Comparison of ENCODE assay signal across 23 mouse cellular contexts in the genomic region with DNA sequence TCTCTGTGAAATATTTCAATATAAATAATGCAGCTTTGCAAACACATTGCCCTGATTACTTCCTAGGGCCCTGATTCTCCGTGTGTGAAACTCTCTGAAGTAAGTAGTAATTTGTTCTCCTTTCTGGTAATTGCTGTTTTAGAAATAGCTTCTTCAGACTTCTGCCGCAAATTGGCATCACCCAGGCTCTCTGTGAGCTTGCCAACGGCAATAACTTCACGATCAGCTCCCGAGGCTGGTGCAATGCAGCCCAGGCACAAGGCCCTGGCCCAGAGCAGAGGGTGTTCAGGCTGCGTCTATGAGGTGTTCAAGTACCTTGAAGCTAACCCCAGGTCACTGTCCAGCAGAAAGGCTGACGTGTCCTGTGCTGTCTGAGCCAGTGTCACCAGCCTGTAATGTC.
A peak's percentile ranks its signal among the peaks of the same experiment; 100 is the strongest.
DNase-seq lines count a peak whose midpoint lies in the region; ATAC-seq and TF ChIP-seq lines count a peak whose summit lies in the region.
"Had no signal": no experiment of that assay in that cellular context is flagged by ENCODE, and none has a peak within 500 bp of the region (broad histone marks: within the 10 kb centered on the region; RNA-seq: fewer than 3 reads in every experiment).

No protein-coding gene starts in this region.

- no peak for TF ChIP-seq POLR2A in liver, adult 2 months (IDR thresholded peaks at IDR 0.05; ENCODE audit: extremely low read depth, insufficient read depth, low read length)

- 77% methylated on average over 7 of the region's 7 CpGs for WGBS in forebrain, embryonic 14.5 days
- 82% methylated on average over 7 of the region's 7 CpGs for WGBS in forebrain, embryonic 12.5 days
- WGBS in liver, adult 2 months, result 72% methylated on average over 7 of the region's 7 CpGs

- DNase-seq in forebrain, embryonic 14.5 days (ENCODE audit: low spot score), result peak; percentile 28
- peak; percentile 3 for DNase-seq in liver, adult 2 months (ENCODE audit: extremely low read depth, low read depth, low spot score)
- no peak for DNase-seq in liver
- peak; percentile 73 for DNase-seq in brain, adult 2 months (ENCODE audit: low read depth, low spot score)
- peak; percentile 18 to 55 for DNase-seq in left cerebral cortex, postnatal 25 days (ENCODE audit: low spot score in 2 of 2)
- DNase-seq: adrenal gland, adult 8-10 months; gastrocnemius, postnatal 10 days; heart, adult 18-20 months; heart, postnatal 36 days; lung, adult 18-20 months; lung, postnatal 14 days; spleen, adult 18-20 months; thymus, postnatal 36 days had no signal

- ATAC-seq in forebrain, embryonic 14.5 days, result no peak
- no peak for ATAC-seq in forebrain, embryonic 12.5 days (ENCODE audit: low FRiP score)
- no peak for ATAC-seq in inflammation-experienced regulatory T-cells, adult 6 months
- no peak for ATAC-seq in monocyte, adult 5-6 weeks (replicated peaks; ENCODE audit: insufficient number of reproducible peaks, low FRiP score, low TSS enrichment, poor library complexity, severe bottlenecking)
- ATAC-seq: intestine, embryonic 16.5 days; Patski had no signal

- H3K9me3 ChIP-seq in forebrain, embryonic 14.5 days (replicated peaks; ENCODE audit: control insufficient read depth, low read length), result peaks cover 9% of the 10 kb centered on the region
- peaks cover 12% of the 10 kb centered on the region for H3K9me3 ChIP-seq in forebrain, embryonic 12.5 days
- H3K9me3 ChIP-seq: embryonic facial prominence, embryonic 13.5 days had no signal

- H3K27ac ChIP-seq in forebrain, embryonic 14.5 days (ENCODE audit: low read depth, low read length), result no peak overlapping the region
- H3K27ac ChIP-seq in forebrain, embryonic 12.5 days, result no peak overlapping the region
- H3K27ac ChIP-seq in liver, adult 2 months (replicated peaks; ENCODE audit: insufficient read depth, low read depth, low read length), result no peak overlapping the region
- H3K27ac ChIP-seq: embryonic facial prominence, embryonic 13.5 days; hindbrain, embryonic 15.5 days; kidney, embryonic 15.5 days; neural tube, embryonic 13.5 days had no signal

- no peaks in the 10 kb centered on the region for H3K79me2 ChIP-seq in liver, adult 2 months (ENCODE audit: control insufficient read depth, insufficient read depth, low read length)

- TF ChIP-seq CTCF in liver, adult 2 months (IDR thresholded peaks at IDR 0.05; ENCODE audit: low read depth, low read length), result no peak

- 0 out of 2 replicates have a peak, but pooled peaks cover 8% of the 10 kb centered on the region for H3K4me1 ChIP-seq in forebrain, embryonic 14.5 days (ENCODE audit: control insufficient read depth, insufficient read depth, low read length)
- H3K4me1 ChIP-seq in forebrain, embryonic 12.5 days, result peaks cover 10% of the 10 kb centered on the region; the same call in 1 of the 2 replicates
- no peaks in the 10 kb centered on the region for H3K4me1 ChIP-seq in liver, adult 2 months (ENCODE audit: control insufficient read depth, insufficient read depth, low read length)
- H3K4me1 ChIP-seq: embryonic facial prominence, embryonic 13.5 days; hindbrain, embryonic 15.5 days; kidney, embryonic 15.5 days had no signal

- no peak overlapping the region for H3K9ac ChIP-seq in forebrain, embryonic 14.5 days (ENCODE audit: low read length)
- H3K9ac ChIP-seq in forebrain, embryonic 12.5 days, result no peak overlapping the region
- H3K9ac ChIP-seq in liver, adult 2 months (ENCODE audit: low read depth, low read length), result no peak overlapping the region
- H3K9ac ChIP-seq: embryonic facial prominence, embryonic 13.5 days; hindbrain, embryonic 15.5 days; kidney, embryonic 15.5 days; neural tube, embryonic 13.5 days had no signal

- no peak overlapping the region for H3K4me3 ChIP-seq in forebrain, embryonic 14.5 days (ENCODE audit: low read depth, low read length)
- no peak overlapping the region for H3K4me3 ChIP-seq in forebrain, embryonic 12.5 days (replicated peaks)
- no peak overlapping the region for H3K4me3 ChIP-seq in liver, adult 2 months (ENCODE audit: insufficient read depth, low read depth, low read length)
- H3K4me3 ChIP-seq: embryonic facial prominence, embryonic 13.5 days; hindbrain, embryonic 15.5 days; kidney, embryonic 15.5 days; neural tube, embryonic 13.5 days had no signal

- no peaks in the 10 kb centered on the region for H3K27me3 ChIP-seq in forebrain, embryonic 14.5 days (replicated peaks; ENCODE audit: control insufficient read depth, insufficient read depth, low read length)
- no peaks in the 10 kb centered on the region for H3K27me3 ChIP-seq in forebrain, embryonic 12.5 days
- H3K27me3 ChIP-seq in liver, adult 2 months (ENCODE audit: control insufficient read depth, insufficient read depth, low read length), result no peaks in the 10 kb centered on the region
- H3K27me3 ChIP-seq: embryonic facial prominence, embryonic 13.5 days; hindbrain, embryonic 15.5 days; kidney, embryonic 15.5 days; neural tube, embryonic 13.5 days; Patski had no signal

- intact Hi-C loops in left cerebral cortex, postnatal 25 days (cut with DNase I), result no loop called here

- H3K4me2 ChIP-seq in forebrain, embryonic 14.5 days (ENCODE audit: low read length), result no peak overlapping the region
- no peak overlapping the region for H3K4me2 ChIP-seq in forebrain, embryonic 12.5 days
- H3K4me2 ChIP-seq: embryonic facial prominence, embryonic 13.5 days; hindbrain, embryonic 15.5 days; kidney, embryonic 15.5 days; liver, embryonic 11.5 days; neural tube, embryonic 13.5 days had no signal

- no peaks in the 10 kb centered on the region for H3K36me3 ChIP-seq in forebrain, embryonic 14.5 days (ENCODE audit: control insufficient read depth, insufficient read depth, low read length)
- no peaks in the 10 kb centered on the region for H3K36me3 ChIP-seq in forebrain, embryonic 12.5 days (replicated peaks)
- no peaks in the 10 kb centered on the region for H3K36me3 ChIP-seq in liver, adult 2 months (ENCODE audit: control insufficient read depth, insufficient read depth, low read length)
- H3K36me3 ChIP-seq: embryonic facial prominence, embryonic 13.5 days; hindbrain, embryonic 15.5 days; kidney, embryonic 15.5 days; neural tube, embryonic 13.5 days had no signal
